Mouse (Mus musculus): ENCODE data around the gene Elavl4.

Elavl4 gene

GRCm38 (mm10) chr4:110165217-110165616 lies 186.5 kb downstream of the Elavl4 start:
- DNase-seq (ENCODE audit: low read depth, low spot score), result no peak

GRCm38 (mm10) chr4:110161600-110161999 lies 190.1 kb downstream of the Elavl4 start:
- no peak for DNase-seq (ENCODE audit: low read depth, low spot score)

GRCm38 (mm10) chr4:110157515-110158159 lies 194.1 kb downstream of the Elavl4 start:
- no peak for DNase-seq (ENCODE audit: low read depth, low spot score)

DNA sequence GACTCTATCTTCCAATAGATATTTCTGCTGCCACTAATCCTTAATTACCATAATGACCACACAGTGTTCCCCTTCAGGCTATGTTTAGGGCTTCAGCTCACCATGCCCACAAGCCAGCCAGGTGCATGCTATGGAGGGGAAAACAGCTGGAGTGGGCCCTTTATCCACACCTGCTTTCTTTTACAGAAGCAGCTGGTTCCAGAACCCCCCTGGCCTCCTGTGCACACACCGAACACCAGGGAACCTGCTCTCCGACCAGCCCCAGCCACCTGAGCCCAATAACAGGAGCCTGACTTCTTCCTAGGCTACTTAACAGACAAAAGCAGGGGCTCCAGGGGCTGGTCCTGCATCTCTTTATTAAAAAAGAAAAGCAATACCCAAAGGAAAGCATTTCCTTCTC lies 195.8 kb downstream of the Elavl4 start:
- DNase-seq (ENCODE audit: low read depth, low spot score), result no peak

Measured in CD4-positive helper T cell, adult 2 months (primary cell).